9 mouse cellular contexts compared by ENCODE assay signal in genomic region chr2:31770781-31771441, GRCm38 (mm10). TPM values are rescaled to one million over a fixed set of nuclear protein-coding genes. Genes with fewer than 3 reads are reported as not detected.
DNase-seq lines count a peak whose midpoint lies in the region; ATAC-seq and TF ChIP-seq lines count a peak whose summit lies in the region.
"Had no signal": no experiment of that assay in that cellular context is flagged by ENCODE, and none has a peak within 500 bp of the region (broad histone marks: within the 10 kb centered on the region; RNA-seq: fewer than 3 reads in every experiment).

No protein-coding gene starts in this region.

- WGBS in limb, embryonic 14.5 days, result 6% methylated on average over 7 of the region's 7 CpGs

- ATAC-seq in erythroid progenitor cell, adult 5-6 weeks (replicated peaks; ENCODE audit: low FRiP score, poor library complexity, severe bottlenecking), result 0 out of 2 replicates have a peak, but pooled peaks have one; percentile 25
- ATAC-seq in limb, embryonic 14.5 days (ENCODE audit: low FRiP score, low read depth), result peak; percentile 67

- H3K36me3 ChIP-seq in limb, embryonic 14.5 days (ENCODE audit: control insufficient read depth, insufficient read depth, low read length), result peaks cover 4% of the 10 kb centered on the region; the same call in 1 of the 2 replicates

- H3K9ac ChIP-seq in limb, embryonic 14.5 days (ENCODE audit: low read depth, low read length, severe bottlenecking), result 0 out of 2 replicates have a peak overlapping the region, but pooled peaks have one; percentile 8

- H3K27ac ChIP-seq in limb, embryonic 14.5 days (replicated peaks; ENCODE audit: low read depth, low read length), result peak overlapping the region; percentile 77

- no peaks in the 10 kb centered on the region for H3K9me3 ChIP-seq in limb, embryonic 14.5 days (ENCODE audit: control insufficient read depth, low read length)

- peaks cover 43% of the 10 kb centered on the region for H3K4me1 ChIP-seq in limb, embryonic 14.5 days (ENCODE audit: control insufficient read depth, insufficient read depth, low read length)

- intact Hi-C loops in left cerebral cortex, postnatal 36 days (cut with DNase I), result no loop called here

- no peak overlapping the region for H3K4me3 ChIP-seq in limb, embryonic 14.5 days (replicated peaks; ENCODE audit: low read length)

- TF ChIP-seq POLR2A in limb, embryonic 14.5 days (IDR thresholded peaks at IDR 0.05; ENCODE audit: borderline replicate concordance, extremely low read depth, insufficient read depth, insufficient read length), result no peak

- peak; percentile 16 for DNase-seq in A20 (ENCODE audit: low read depth, low spot score)
- DNase-seq in NIH3T3 (ENCODE audit: low read depth), result peak; percentile 95
- peak; percentile 80 for DNase-seq in heart, postnatal 4 days
- peak; percentile 74 for DNase-seq in limb, embryonic 14.5 days (ENCODE audit: low spot score)
- DNase-seq in naive thymus-derived CD4-positive, alpha-beta T cell, adult 2 months (ENCODE audit: low read depth), result peak; percentile 60
- DNase-seq in left cerebral cortex, postnatal 36 days (ENCODE audit: low spot score in 2 of 2), result no peak
- DNase-seq in right cerebral cortex, postnatal 36 days (ENCODE audit: low spot score in 2 of 2), result no peak

- H3K4me2 ChIP-seq in limb, embryonic 14.5 days (replicated peaks; ENCODE audit: low read depth, low read length, severe bottlenecking), result no peak overlapping the region; the same call in 1 of the 2 replicates

- no peaks in the 10 kb centered on the region for H3K27me3 ChIP-seq in limb, embryonic 14.5 days (ENCODE audit: control insufficient read depth, insufficient read depth, low read length)

RNA-seq across cellular contexts. Expression of gene Qrfp, which starts 39.5 kb away (rescaled TPM):
- total RNA-seq in erythroid progenitor cell, adult 5-6 weeks (2015; ENCODE audit: low replicate concordance), result not detected in 2 replicates
- not detected in 2 replicates for total RNA-seq in erythroid progenitor cell, adult 5-6 weeks (2017; ENCODE audit: low replicate concordance)
- not detected for total RNA-seq in heart, postnatal 4 days (2021)
- 0.12 and 0.16 TPM in 2 replicates for polyA plus RNA-seq in limb, embryonic 14.5 days (2012; rRNA removed)
- 0.30 TPM in 2 replicates for polyA plus RNA-seq in limb, embryonic 14.5 days (2014; fragmentation: Nextera tagmentation; extraction: Ambion mirVana)
- not detected for total RNA-seq in left cerebral cortex, postnatal 36 days (2021)
- total RNA-seq: layer of hippocampus, adult 18-20 months had no signal

Comparison
In these comparisons a context has a peak if more than half of its experiments do, and no peak if none do; other contexts are left out.
1. DNase-seq: peak in A20 (single experiment), NIH3T3 (single experiment), heart, postnatal 4 days (single experiment), limb, embryonic 14.5 days (single experiment) and naive thymus-derived CD4-positive, alpha-beta T cell, adult 2 months (single experiment); none in left cerebral cortex, postnatal 36 days (0 of 2) and right cerebral cortex, postnatal 36 days (0 of 2).